Mouse (Mus musculus): ENCODE results near the gene Gdf9. TPM values are rescaled to one million over a fixed set of nuclear protein-coding genes. Genes with fewer than 3 reads are reported as not detected.

Gdf9 gene
- polyA plus RNA-seq, 1 experiment from 2014 or later, result 1.2 TPM

DNA sequence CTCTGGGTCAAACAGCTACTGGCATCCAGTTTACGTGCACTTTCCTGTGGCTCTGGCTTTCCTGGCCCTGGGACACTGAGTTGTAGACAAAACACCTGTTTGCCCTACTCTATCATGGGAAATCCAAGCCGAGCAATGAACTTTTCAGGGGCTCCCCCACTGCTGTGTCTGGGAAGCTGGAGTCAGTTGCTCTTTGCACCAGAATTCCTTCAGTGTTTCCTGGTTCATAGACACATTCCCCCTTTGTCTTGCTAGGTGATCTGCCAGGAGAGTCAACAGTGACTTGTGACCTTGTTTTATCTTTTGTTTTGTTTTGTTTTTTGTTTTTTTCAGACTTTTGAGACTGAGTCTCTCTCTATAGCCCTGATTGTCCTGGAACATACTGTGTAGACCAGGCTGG lies 20.5 kb downstream of the Gdf9 start:
- H3K36me3 ChIP-seq (ENCODE audit: control insufficient read depth, insufficient read depth), result no peaks in the 10 kb centered on the region
- H3K4me3 ChIP-seq (ENCODE audit: low read length), result no peak overlapping the region
- H3K27me3 ChIP-seq (ENCODE audit: control insufficient read depth, insufficient read depth, low read length), result no peaks in the 10 kb centered on the region
- WGBS, result 59% methylated on average over 2 of the region's 2 CpGs
- peaks cover 10% of the 10 kb centered on the region for H3K4me1 ChIP-seq (ENCODE audit: control insufficient read depth, insufficient read depth, low read length)
- no peak overlapping the region for H3K9ac ChIP-seq (ENCODE audit: low read length)
- H3K27ac ChIP-seq (ENCODE audit: low read length), result no peak overlapping the region
- no peak overlapping the region for H3K4me2 ChIP-seq (ENCODE audit: low read depth, low read length)
- no peaks in the 10 kb centered on the region for H3K9me3 ChIP-seq (replicated peaks; ENCODE audit: control insufficient read depth, low read length)
- ATAC-seq (replicated peaks; ENCODE audit: extremely low read depth, insufficient read depth, low FRiP score), result no peak

DNA sequence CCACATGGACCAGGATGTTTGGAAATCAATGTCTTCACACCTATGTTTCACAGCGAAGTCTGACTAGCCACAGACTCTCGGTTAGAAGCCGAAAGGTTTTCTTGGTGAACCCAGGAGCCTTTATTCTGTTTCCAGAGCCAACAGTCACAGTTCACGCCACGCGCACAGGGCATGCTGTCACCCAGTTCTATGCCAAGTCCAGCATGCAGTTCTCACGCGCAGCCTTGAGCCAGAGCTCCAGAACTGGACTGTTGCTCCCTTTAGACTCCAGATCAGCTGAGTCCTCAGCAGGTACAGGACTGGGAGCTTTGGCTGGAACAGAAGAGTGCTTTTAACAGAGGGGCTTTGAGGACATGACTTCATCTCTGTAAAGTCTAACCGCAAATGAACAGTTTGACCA lies 21.6 kb downstream of the Gdf9 start:
- H3K9me3 ChIP-seq (replicated peaks; ENCODE audit: control insufficient read depth, low read length), result no peaks in the 10 kb centered on the region
- no peaks in the 10 kb centered on the region for H3K36me3 ChIP-seq (ENCODE audit: control insufficient read depth, insufficient read depth)
- no peaks in the 10 kb centered on the region for H3K27me3 ChIP-seq (ENCODE audit: control insufficient read depth, insufficient read depth, low read length)
- H3K27ac ChIP-seq (ENCODE audit: low read length), result no peak overlapping the region
- H3K9ac ChIP-seq (ENCODE audit: low read length), result no peak overlapping the region
- ATAC-seq (replicated peaks; ENCODE audit: extremely low read depth, insufficient read depth, low FRiP score), result no peak
- no peak overlapping the region for H3K4me2 ChIP-seq (ENCODE audit: low read depth, low read length)
- H3K4me1 ChIP-seq (ENCODE audit: control insufficient read depth, insufficient read depth, low read length), result peaks cover 10% of the 10 kb centered on the region
- WGBS, result 92% methylated on average over 9 of the region's 9 CpGs
- H3K4me3 ChIP-seq (ENCODE audit: low read length), result no peak overlapping the region

DNA sequence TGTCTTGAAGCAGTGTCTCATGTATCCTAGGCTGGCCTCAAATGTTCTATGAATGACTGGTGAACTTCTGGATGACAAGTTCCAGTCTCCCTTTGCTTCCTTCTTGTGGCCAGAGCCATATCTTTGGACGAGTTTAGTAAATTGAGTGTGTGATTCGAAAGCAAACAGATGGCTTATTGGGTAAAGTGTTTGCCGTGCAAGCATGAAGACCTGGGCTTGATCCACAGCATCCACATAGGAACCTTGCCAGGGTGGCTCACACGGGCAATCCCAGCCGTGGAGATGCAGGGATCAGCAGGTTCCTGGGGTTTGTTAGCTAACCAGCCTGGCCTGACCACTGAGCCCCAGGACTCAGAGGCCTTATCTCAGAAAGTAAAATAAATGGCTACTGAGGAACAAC lies 22.2 kb downstream of the Gdf9 start:
- Histone ChIP-seq H3K4me1 (ENCODE audit: control insufficient read depth, insufficient read depth, low read length) (peaks cover 10% of the 10 kb centered on the region), H3K4me3 (ENCODE audit: low read length) (no peak overlapping the region), H3K27me3 (ENCODE audit: control insufficient read depth, insufficient read depth, low read length) (0 out of 2 replicates have a peak, but pooled peaks cover 2% of the 10 kb centered on the region), H3K4me2 (ENCODE audit: low read depth, low read length) (no peak overlapping the region), H3K36me3 (ENCODE audit: control insufficient read depth, insufficient read depth) (no peaks in the 10 kb centered on the region), H3K9me3 (replicated peaks; ENCODE audit: control insufficient read depth, low read length) (no peaks in the 10 kb centered on the region), H3K9ac (ENCODE audit: low read length) (no peak overlapping the region), H3K27ac (ENCODE audit: low read length) (no peak overlapping the region)
- ATAC-seq (replicated peaks; ENCODE audit: extremely low read depth, insufficient read depth, low FRiP score), result no peak
- 80% methylated on average over 5 of the region's 5 CpGs for WGBS

DNA sequence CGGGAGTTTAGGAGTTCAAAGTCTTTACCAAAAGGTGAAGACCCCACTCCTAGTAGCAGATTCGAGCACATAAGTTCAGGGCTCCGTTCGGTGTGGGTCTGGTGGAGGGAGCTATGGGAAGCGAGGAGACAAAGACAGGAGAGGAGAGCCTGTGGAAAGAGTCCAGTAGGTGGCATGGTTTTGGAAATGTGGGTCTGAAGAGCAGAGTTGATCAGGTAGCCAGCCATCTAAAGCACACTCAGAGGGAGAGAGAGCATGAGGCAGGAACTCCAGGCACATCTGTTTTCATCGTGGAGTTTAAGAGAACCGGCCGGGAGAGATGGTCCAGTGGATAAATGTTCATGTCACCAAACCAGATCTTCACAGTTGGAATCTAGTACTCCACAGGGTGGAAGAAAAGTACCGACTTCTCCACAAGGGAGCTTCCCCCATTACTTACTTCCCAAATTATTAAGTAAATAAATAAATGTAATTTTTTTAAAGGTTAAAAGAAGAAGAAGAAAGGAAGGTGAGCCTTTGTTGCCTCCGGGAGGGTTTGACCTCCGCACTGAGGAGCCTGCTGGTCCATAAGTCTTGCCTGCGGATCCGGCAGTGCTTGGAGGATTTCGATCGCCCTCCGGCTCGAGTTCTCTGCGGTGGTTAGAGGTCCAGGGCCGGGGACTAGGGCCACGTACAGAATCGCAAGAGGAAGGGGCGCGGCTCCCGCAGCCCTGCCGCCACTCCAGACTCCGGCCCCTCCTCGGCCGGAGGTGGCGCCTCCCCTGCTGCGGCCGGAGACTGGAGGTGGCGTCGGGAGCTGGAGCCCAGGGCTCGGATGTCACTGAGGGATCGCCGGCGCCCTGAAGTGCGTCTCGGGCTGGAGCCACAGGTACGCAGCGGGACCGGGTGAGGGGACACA lies 25.9 kb downstream of the Gdf9 start, which contains the start of the genes Gm10447 and Shroom1:
Gene Gm10447, minus strand, starts transcription at position 637 of the 898 bp plus-strand sequence.
Gene Shroom1, plus strand, starts transcription at position 732 of the 898 bp plus-strand sequence.
- H3K4me1 ChIP-seq (ENCODE audit: control insufficient read depth, insufficient read depth, low read length), result no peaks in the 10 kb centered on the region
- 3% methylated on average over 42 of the region's 42 CpGs for WGBS
- H3K9ac ChIP-seq (ENCODE audit: low read length), result peak within 1 kb of the TSS; percentile 78
- peak within 1 kb of the TSS; percentile 69 for H3K4me2 ChIP-seq (ENCODE audit: low read depth, low read length)
- H3K27ac ChIP-seq (ENCODE audit: low read length), result 0 out of 2 replicates have a peak within 1 kb of the TSS, but pooled peaks have one; percentile 16
- H3K27me3 ChIP-seq (ENCODE audit: control insufficient read depth, insufficient read depth, low read length), result peaks cover 10% of the 10 kb centered on the region
- no peaks in the 10 kb centered on the region for H3K9me3 ChIP-seq (replicated peaks; ENCODE audit: control insufficient read depth, low read length)
- H3K36me3 ChIP-seq (ENCODE audit: control insufficient read depth, insufficient read depth), result no peaks in the 10 kb centered on the region
- ATAC-seq (replicated peaks; ENCODE audit: extremely low read depth, insufficient read depth, low FRiP score), result peak; percentile 92
- H3K4me3 ChIP-seq (ENCODE audit: low read length), result peak within 1 kb of the TSS; percentile 56

DNA sequence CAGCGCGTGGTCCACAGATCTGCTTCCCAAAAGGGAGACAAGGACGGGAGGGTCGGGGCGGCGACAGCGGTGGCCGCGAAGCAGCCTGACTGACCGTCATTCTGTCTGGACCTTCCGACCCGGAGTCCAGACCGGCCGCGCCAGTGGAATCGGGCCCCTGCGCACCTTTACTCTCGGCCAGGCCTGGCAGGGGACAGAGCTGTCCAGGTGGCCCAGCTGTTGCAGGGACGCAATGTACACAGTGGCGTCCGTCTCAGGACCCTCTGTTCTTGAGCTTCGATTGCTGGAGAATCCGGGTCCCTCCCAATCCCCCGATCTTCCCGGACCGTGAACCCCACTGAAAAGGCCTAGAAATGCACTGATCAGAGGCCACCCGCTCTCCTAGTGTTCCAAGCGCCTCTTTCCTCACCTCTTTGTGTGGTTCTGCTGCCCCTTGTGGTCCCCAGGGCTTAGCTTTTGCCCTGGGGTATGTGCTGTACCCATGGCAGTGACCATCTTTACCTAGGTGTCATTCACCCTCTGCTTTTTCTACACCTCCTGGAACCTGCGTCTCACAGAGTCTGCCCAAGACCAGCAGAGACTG lies 26.6 kb downstream of the Gdf9 start:
- H3K4me2 ChIP-seq (ENCODE audit: low read depth, low read length), result peak overlapping the region; percentile 69
- peak overlapping the region; percentile 78 for H3K9ac ChIP-seq (ENCODE audit: low read length)
- ATAC-seq (replicated peaks; ENCODE audit: extremely low read depth, insufficient read depth, low FRiP score), result 0 out of 2 replicates have a peak, but pooled peaks have one; percentile 4
- no peaks in the 10 kb centered on the region for H3K4me1 ChIP-seq (ENCODE audit: control insufficient read depth, insufficient read depth, low read length)
- H3K27ac ChIP-seq (ENCODE audit: low read length), result no peak overlapping the region
- H3K4me3 ChIP-seq (ENCODE audit: low read length), result peak overlapping the region; percentile 56
- WGBS, result 8% methylated on average over 29 of the region's 29 CpGs
- no peaks in the 10 kb centered on the region for H3K9me3 ChIP-seq (replicated peaks; ENCODE audit: control insufficient read depth, low read length)
- peaks cover 17% of the 10 kb centered on the region for H3K27me3 ChIP-seq (ENCODE audit: control insufficient read depth, insufficient read depth, low read length)
- H3K36me3 ChIP-seq (ENCODE audit: control insufficient read depth, insufficient read depth), result no peaks in the 10 kb centered on the region

DNA sequence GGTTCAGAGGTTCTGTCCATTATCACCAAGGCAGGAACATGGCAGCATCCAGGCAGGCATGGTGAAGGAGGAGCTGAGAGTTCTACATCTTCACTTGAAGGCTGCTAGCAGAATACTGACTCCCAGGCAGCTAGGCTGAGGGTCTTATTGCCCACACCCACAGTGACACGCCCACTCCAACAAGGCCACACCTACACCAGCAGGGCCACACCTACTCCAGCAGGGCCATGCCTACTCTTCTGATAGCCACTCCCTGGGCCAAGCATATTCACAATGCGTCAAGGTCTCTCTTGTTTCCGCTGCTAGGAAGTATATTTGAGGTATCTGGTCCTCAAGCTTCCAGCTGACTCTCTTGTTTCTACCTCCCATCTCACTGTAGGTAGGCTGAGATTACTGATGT lies 28.2 kb downstream of the Gdf9 start:
- no peak overlapping the region for H3K4me2 ChIP-seq (ENCODE audit: low read depth, low read length)
- no peaks in the 10 kb centered on the region for H3K36me3 ChIP-seq (ENCODE audit: control insufficient read depth, insufficient read depth)
- peaks cover 30% of the 10 kb centered on the region for H3K27me3 ChIP-seq (ENCODE audit: control insufficient read depth, insufficient read depth, low read length)
- H3K27ac ChIP-seq (ENCODE audit: low read length), result no peak overlapping the region
- no peak overlapping the region for H3K9ac ChIP-seq (ENCODE audit: low read length)
- peaks cover 8% of the 10 kb centered on the region for H3K4me1 ChIP-seq (ENCODE audit: control insufficient read depth, insufficient read depth, low read length)
- no peak for ATAC-seq (replicated peaks; ENCODE audit: extremely low read depth, insufficient read depth, low FRiP score)
- no peak overlapping the region for H3K4me3 ChIP-seq (ENCODE audit: low read length)
- H3K9me3 ChIP-seq (replicated peaks; ENCODE audit: control insufficient read depth, low read length), result no peaks in the 10 kb centered on the region
- 69% methylated on average over 3 of the region's 3 CpGs for WGBS

DNA sequence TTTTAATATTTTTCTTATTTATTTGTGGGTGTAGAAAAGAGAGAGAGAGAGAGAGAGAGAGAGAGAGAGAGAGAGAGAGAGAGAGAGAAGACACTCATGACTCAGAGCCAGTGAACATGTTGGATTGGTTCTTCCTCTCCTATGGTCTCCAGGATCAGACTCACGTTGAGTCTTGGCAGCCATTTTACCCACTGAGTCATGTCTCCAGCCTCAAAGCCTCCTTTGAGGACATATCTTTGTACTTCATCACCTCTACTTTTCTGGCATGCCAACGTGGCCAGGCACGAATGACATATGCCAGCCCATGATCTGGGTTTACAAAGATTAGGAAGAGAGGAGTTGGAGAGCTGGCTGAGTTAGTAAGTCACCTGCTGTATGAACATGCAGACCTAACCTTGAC lies 29.4 kb downstream of the Gdf9 start:
- Histone ChIP-seq H3K27me3 (ENCODE audit: control insufficient read depth, insufficient read depth, low read length) (peaks cover 42% of the 10 kb centered on the region), H3K4me3 (ENCODE audit: low read length) (no peak overlapping the region), H3K4me1 (ENCODE audit: control insufficient read depth, insufficient read depth, low read length) (peaks cover 8% of the 10 kb centered on the region), H3K36me3 (ENCODE audit: control insufficient read depth, insufficient read depth) (no peaks in the 10 kb centered on the region), H3K4me2 (ENCODE audit: low read depth, low read length) (no peak overlapping the region), H3K27ac (ENCODE audit: low read length) (no peak overlapping the region), H3K9ac (ENCODE audit: low read length) (no peak overlapping the region), H3K9me3 (replicated peaks; ENCODE audit: control insufficient read depth, low read length) (peaks cover 3% of the 10 kb centered on the region; the same call in 1 of the 2 replicates)
- ATAC-seq (replicated peaks; ENCODE audit: extremely low read depth, insufficient read depth, low FRiP score), result no peak
- WGBS, result 58% methylated on average over 3 of the region's 3 CpGs

DNA sequence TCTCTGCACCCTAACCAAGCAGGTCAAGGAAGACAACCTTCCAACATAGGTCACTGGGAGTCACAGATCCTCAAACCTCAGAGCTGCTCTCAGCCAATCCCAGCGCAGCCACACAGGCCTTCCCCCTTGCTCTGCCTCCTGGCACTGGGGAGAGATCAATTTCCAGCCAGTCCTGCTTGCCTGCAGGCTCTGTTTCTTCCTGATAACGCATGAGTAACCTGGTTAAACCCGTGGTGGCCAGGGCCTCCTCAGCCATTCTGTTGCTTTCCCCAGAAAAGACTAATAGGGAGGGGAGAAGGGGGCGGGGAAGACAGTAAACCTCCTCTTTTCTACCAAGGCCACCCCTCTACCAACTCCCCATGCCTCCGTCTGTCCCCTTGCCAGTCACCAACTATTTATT lies 30.9 kb downstream of the Gdf9 start:
- no peak overlapping the region for H3K4me3 ChIP-seq (ENCODE audit: low read length)
- H3K4me2 ChIP-seq (ENCODE audit: low read depth, low read length), result no peak overlapping the region
- H3K36me3 ChIP-seq (ENCODE audit: control insufficient read depth, insufficient read depth), result no peaks in the 10 kb centered on the region
- no peak overlapping the region for H3K9ac ChIP-seq (ENCODE audit: low read length)
- peaks cover 54% of the 10 kb centered on the region for H3K27me3 ChIP-seq (ENCODE audit: control insufficient read depth, insufficient read depth, low read length)
- 49% methylated on average over 5 of the region's 5 CpGs for WGBS
- no peak overlapping the region for H3K27ac ChIP-seq (ENCODE audit: low read length)
- no peak for ATAC-seq (replicated peaks; ENCODE audit: extremely low read depth, insufficient read depth, low FRiP score)
- peaks cover 3% of the 10 kb centered on the region; the same call in 1 of the 2 replicates for H3K9me3 ChIP-seq (replicated peaks; ENCODE audit: control insufficient read depth, low read length)
- H3K4me1 ChIP-seq (ENCODE audit: control insufficient read depth, insufficient read depth, low read length), result peaks cover 12% of the 10 kb centered on the region
